Mouse (Mus musculus) gastrocnemius, postnatal 4 days (tissue): ENCODE measurements around the gene Xcr1. TPM values are rescaled to one million over a fixed set of nuclear protein-coding genes. Genes with fewer than 3 reads are reported as not detected.

Experiments used
- DNase-seq, 2 experiments: peaks; one replicate each; pipeline ENCODE4 v3.0.0; 2021 to 2022; ENCODE audit warnings: low spot score in 2 of 2, mixed read lengths in 2 of 2
- long read RNA-seq, 2 experiments: library from polyadenylated mRNA; stranded (forward); transcript quantifications; one replicate each; pipeline ENCODE4 v2.0.0; 2021
- total RNA-seq, 2 experiments: library from RNA; stranded (reverse); gene quantifications; 2 replicates each; pipeline ENCODE4 v1.2.3; 2021

The Xcr1 gene
- not detected for total RNA-seq
- long read RNA-seq, experiment 1 = 0 reads
- long read RNA-seq, experiment 2 = 0 reads

- no peak for DNase-seq
These were observed at the start of gene Xcr1 for GRCm38 (mm10) chr9:123861929-123862328. TSS of gene Xcr1 (minus strand) at chr9:123862029.

GRCm38 (mm10) chr9:123872049-123872448 is 10.2 kb upstream of the Xcr1 start:
- no peak for DNase-seq

GRCm38 (mm10) chr9:123869167-123869784 is 7.4 kb upstream of the Xcr1 start:
- no peak for DNase-seq

GRCm38 (mm10) chr9:123863641-123864040 is 1.8 kb upstream of the Xcr1 start:
- no peak for DNase-seq

- no peak for DNase-seq
These were observed 1.2 kb upstream of the Xcr1 start for GRCm38 (mm10) chr9:123862895-123863616.

- DNase-seq = no peak
These were observed 5.0 kb downstream of the Xcr1 start for GRCm38 (mm10) chr9:123856836-123857235.

GRCm38 (mm10) chr9:123852449-123853390 is 9.1 kb downstream of the Xcr1 start:
- DNase-seq = no peak

GRCm38 (mm10) chr9:123851713-123852448 is 9.9 kb downstream of the Xcr1 start, which contains the start of gene Fyco1:
TSS of gene Fyco1 (minus strand) at chr9:123851899.
- DNase-seq = peak; percentile 86 to 89

GRCm38 (mm10) chr9:123851062-123851712 is 10.6 kb downstream of the Xcr1 start:
- peak in 1 of 2 experiments; percentile 61 for DNase-seq

GRCm38 (mm10) chr9:123850705-123851061 is 11.1 kb downstream of the Xcr1 start:
- DNase-seq = peak in 1 of 2 experiments; percentile 15

GRCm38 (mm10) chr9:123849976-123850695 is 11.7 kb downstream of the Xcr1 start:
- DNase-seq = no peak

GRCm38 (mm10) chr9:123846490-123846889 is 15.3 kb downstream of the Xcr1 start:
- no peak for DNase-seq

- DNase-seq = no peak
These were observed 16.7 kb downstream of the Xcr1 start for GRCm38 (mm10) chr9:123845120-123845519.

GRCm38 (mm10) chr9:123844468-123844867 is 17.4 kb downstream of the Xcr1 start:
- DNase-seq = no peak

GRCm38 (mm10) chr9:123840243-123840642 is 21.6 kb downstream of the Xcr1 start:
- no peak for DNase-seq

- no peak for DNase-seq
These were observed 26.0 kb downstream of the Xcr1 start for GRCm38 (mm10) chr9:123835851-123836250.

GRCm38 (mm10) chr9:123828916-123829315 is 32.9 kb downstream of the Xcr1 start:
- DNase-seq = peak in 1 of 2 experiments; percentile 21

- DNase-seq = no peak
These were observed 35.2 kb downstream of the Xcr1 start for GRCm38 (mm10) chr9:123826631-123827030.

GRCm38 (mm10) chr9:123818601-123819000 is 43.2 kb downstream of the Xcr1 start:
- DNase-seq = no peak

- no peak for DNase-seq
These were observed 45.8 kb downstream of the Xcr1 start for GRCm38 (mm10) chr9:123815996-123816395.
